Mouse (Mus musculus) myocyte (in vitro differentiated cells): ENCODE results near the gene Tmem132d.

Source experiments
- E2F4 ChIP-seq: IDR thresholded peaks from one replicate; pipeline ENCODE4 v1.6.1; 2011; ENCODE audit warnings: mild to moderate bottlenecking, control low read depth, moderate library complexity; ENCODE audit not compliant: insufficient read depth
- MAX ChIP-seq: IDR thresholded peaks from one replicate; pipeline ENCODE4 v1.6.1; 2011; ENCODE audit warnings: low read depth, mild to moderate bottlenecking, control low read depth
- POLR2A ChIP-seq: IDR thresholded peaks from one replicate; pipeline ENCODE4 v1.6.1; 2011; ENCODE audit warnings: low read depth, mild to moderate bottlenecking, control low read depth, moderate library complexity; ENCODE audit not compliant: insufficient read length
- TCF12 ChIP-seq: IDR thresholded peaks from one replicate; pipeline ENCODE4 v1.6.1; 2011; ENCODE audit warnings: mild to moderate bottlenecking, control low read depth; ENCODE audit not compliant: poor library complexity, insufficient read depth, severe bottlenecking
- USF1 ChIP-seq: IDR thresholded peaks from one replicate; pipeline ENCODE4 v1.6.1; 2011; ENCODE audit warnings: low read depth, mild to moderate bottlenecking, control low read depth, moderate library complexity

GRCm38 (mm10) chr5:128424213-128424612 lies 8.7 kb downstream of the Tmem132d start:
- TF ChIP-seq TCF12 (no peak), MAX (no peak), E2F4 (no peak), USF1 (no peak), POLR2A (no peak)
